Mouse (Mus musculus) heart, adult 18-20 months (tissue): ENCODE results near the gene Stk17b. TPM values are rescaled to one million over a fixed set of nuclear protein-coding genes. Genes with fewer than 3 reads are reported as not detected.
"Not testable (repeated sequence)": the region's sequence is repeated elsewhere in the genome, so short reads cannot be mapped to it uniquely, and the experiment has no call there.

ENCODE experiments used
- DNase-seq, 2 experiments: peaks; one replicate each; pipeline ENCODE4 v3.0.0; 2021 to 2022; ENCODE audit warnings: mixed read lengths in 1 of 2
- total RNA-seq, 2 experiments: library from RNA; stranded (reverse); gene quantifications; 2 replicates each; pipeline ENCODE4 v1.2.3; 2021

Stk17b gene
- total RNA-seq, 2 experiments from 2014 or later = 12.5 to 17.3 TPM

DNA sequence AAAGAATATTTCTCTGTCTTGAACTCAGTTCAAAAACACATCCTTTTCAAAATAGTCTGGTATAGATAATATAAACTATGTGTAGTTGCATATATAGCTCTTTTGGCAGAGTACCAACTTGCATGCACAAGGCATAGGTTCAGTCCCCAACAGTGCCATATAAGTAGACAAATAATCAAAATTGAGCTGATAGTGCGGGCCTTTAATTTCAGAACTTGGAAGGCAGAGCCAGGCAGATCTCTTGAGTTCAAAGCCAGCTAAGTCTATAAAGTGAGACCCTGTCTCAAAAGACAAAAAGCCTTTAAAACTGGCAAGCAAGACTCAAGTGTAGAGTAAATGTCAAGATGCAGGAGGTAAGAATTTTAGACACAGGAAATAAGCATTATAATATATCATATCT lies 2.1 kb downstream of the Stk17b start:
- DNase-seq = no peak

DNA sequence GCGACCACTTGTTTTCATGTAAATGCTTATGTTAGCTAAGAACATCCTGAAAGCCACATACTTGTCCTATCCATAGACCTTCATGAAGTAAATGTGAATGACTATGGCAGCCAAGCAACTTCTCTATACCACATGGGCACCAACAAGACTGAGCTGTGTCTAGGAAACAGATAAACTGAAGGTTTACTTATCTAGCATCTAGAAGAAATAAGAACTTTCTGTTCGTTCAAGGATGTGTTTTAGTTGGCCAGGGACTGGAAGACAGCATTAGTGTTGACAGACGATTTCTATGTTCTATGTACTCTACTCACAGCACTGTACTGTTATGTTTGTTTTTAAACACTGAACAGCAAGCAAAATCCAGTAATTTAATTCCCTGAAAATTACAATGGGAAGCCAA lies 2.9 kb downstream of the Stk17b start:
- no peak for DNase-seq

DNA sequence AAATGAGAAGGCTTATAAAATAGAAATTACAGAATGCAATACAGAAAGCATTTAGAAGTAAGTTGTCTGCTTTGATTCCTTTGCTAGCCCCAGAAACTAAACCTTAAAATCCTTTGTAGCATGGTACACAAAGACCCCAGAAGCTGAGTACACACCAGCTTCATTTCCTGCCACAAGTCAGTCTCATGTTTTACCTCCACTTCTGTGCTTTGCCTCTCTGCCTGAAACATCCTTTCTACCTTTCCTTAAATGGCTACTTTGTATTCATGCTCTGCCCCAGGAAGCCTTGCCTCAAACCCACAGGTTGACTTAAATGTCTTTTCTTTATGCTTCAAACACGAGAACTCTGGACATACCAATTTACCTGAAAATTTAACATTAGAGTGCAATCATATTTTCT lies 3.7 kb downstream of the Stk17b start:
- DNase-seq = no peak

DNA sequence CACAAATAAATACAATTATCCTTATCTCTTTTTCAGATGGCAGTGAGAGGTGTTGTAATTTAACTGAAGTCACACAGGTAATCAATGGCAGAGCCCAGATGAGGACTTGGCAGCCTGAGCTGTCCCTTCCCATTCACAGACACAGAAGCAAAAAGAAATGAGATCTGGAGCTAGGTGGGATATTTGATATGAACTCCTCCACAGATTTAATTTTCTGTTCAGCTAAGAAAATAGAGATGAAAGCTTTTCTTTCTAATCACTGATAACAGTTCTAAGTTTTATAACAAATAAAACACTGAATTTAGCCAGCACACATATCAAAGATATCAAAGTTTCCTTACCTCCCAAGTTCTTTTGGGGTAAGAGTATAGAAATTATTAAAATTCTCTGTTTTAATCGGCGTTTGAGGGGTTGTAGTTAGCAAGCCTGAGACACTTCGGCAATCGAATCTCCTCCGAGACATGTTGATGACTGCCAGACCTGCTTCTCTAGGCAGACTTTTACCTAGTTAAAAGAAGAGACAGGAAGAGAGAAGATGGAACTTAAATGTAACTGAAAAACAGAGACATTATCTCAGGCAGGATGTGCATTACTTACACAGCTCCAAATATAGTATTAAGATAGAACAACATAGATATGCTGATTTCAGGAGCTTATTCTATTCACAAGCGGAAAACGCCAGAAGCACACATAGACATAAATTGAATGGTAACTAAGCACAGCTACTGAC lies 8.7 kb downstream of the Stk17b start:
- DNase-seq = no peak

DNA sequence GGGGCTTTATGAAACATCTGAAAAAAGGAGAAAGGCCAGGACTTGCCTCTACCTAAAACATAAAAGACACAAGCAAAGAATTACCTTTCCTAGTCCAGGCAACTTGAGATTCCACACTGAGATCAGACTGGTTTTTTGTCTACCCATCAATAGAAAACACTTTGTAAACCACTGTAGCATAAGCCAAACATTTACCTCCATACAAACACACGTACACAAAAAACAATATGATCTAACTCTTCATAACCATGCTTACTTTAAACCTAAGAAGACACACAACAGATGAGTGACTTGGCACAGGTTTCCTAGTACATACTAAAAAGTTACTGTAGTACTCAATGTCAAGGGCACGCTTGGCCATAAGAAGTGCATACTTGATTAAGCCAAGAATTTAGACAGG lies 9.5 kb downstream of the Stk17b start:
- DNase-seq = no peak

DNA sequence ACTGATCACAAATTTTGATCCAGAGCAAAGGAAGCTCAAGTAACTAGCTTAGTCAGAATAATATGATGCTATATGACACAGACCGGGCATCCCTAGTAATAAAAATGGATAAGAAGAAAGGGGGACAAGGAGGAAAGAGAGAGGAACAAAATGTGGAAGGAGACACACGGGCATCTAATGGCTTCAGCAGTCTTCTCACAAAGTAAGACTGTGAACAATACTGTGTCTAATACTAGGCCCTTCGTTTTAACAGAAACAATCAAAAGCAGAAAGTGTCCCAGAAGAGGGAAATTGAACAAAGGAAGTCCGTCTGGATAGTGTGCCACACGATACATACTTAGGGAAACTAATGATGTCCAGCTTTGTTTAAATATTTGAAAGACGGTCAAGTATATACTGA lies 10.0 kb downstream of the Stk17b start:
- DNase-seq = no peak

DNA sequence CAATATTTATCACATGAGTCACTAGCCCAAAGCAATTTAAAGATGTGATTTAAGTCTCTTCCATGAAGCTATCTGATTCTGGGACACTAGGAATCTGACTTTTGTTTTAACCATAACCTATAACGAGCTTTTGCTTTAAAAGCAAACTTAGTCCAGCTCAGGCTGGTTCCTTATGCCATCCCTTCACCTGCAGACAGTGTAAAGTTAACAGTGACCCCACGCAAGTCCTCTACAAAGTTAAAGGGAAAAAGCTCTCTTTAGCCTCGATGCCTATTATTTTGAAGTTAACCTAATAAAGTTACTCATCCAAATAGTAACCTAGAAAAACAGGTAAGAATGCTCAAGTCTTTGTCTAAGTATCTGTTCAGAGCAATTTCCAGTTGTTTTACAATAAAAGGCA lies 10.5 kb downstream of the Stk17b start:
- DNase-seq = no peak

DNA sequence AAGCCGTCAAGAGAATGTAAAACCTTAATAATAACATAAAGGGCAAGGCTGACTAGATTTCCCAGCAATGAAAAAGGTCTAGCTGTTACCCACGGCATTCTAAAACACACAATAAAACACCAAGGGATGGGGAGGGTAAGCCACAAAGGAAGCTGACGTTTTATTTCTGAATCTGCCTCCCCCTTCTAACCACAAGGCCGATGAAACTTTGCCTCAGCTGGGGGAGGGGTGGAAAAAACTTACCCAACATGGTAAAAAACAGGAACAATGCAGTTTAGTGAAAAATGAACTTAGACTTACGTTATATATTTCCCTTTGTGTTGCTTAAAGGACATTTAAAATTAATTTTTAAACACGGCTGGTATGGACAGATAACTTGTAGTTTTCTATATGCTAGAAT lies 11.0 kb downstream of the Stk17b start:
- DNase-seq = peak; percentile 54 to 78

DNA sequence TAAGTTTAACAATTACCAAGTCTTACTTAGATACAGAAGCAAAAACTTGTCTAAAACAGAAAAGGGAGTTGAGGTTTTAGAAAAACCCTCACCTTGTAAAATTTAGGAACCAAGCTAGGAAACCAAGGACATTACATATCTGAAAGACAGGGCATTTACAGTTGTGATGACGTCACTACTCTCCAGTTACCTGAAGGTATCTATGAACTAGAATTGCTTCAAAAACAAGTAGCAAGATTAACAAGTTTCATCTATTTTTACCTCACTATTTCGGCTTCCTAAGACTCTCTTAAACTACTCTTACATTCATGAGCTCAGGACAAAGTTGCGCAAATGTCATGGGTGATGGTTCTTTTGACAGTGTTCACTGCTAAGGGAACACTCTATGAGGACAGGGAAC lies 12.1 kb downstream of the Stk17b start:
- no peak for DNase-seq

DNA sequence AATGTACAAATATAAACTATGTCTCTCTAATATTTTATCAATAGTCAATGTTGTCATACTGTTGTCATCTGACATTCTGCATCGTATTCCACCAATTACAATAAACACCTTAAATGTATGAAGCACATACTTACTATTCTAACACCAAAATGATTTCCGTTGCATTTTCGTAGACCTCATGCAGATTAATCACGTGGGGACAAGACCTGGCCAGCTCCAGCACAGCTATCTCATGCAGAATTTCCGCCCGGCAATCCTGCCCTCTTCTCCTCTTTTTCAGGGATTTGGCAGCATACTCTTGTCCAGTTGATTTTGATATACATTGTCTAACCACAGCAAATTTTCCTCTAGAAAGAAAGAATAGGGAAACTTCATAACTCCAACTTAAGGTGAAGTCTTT lies 13.5 kb downstream of the Stk17b start:
- DNase-seq = no peak

DNA sequence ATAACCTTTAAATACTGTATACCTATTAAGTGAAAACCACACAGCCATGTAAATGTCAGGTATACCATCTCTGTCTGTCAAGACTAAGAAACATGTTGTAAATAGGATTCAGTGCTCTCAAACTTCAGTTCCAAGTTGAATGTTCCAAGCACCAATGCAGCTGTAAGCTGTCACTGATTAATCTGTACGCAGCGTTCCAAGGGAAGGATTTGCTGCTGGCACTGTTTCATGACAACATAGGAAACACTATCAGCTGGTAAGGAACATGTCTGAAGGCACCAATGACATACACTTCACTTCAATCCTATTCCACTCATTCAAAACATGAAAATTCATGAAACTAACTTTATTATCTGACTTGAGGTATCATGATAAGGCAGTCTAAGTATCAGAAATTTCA lies 18.9 kb downstream of the Stk17b start:
- DNase-seq = peak in 1 of 2 experiments; percentile 38

DNA sequence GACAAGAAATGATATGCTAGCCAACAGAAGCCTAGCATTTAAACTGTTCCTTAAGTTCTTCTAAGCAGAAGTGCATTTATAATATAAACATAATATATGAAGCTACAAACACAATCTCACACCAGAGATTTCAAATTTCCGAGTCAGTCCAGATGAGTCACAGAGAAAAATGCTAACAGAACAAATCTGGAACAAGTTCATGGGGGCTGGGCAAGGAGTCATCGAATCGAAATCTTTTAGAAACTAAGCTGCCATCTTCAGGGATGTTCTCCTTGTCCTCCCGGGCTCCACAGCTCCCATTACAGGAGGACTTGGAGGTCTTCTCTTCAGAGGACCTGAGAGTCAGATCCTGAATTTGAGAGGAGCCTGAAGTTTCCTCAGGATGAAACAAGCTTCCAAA lies 27.7 kb downstream of the Stk17b start:
- no peak for DNase-seq

DNA sequence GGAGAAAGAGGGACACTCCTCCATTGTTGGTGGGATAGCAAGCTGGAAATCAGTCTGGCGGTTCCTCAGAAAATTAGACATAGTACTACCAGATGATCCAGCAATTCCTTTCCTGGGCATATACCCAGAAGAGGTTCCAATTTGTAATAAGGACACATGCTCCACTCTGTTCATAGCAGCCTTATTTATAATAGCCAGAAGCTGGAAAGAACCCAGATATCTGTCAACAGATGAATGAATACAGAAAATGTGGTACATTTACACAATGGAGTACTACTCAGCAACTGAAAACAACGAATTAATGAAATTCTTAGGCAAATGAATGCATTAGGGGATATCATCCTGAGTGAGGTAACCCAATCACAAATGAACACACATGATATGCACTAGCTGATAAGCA lies 31.5 kb downstream of the Stk17b start:
- not testable (repeated sequence) for DNase-seq

DNA sequence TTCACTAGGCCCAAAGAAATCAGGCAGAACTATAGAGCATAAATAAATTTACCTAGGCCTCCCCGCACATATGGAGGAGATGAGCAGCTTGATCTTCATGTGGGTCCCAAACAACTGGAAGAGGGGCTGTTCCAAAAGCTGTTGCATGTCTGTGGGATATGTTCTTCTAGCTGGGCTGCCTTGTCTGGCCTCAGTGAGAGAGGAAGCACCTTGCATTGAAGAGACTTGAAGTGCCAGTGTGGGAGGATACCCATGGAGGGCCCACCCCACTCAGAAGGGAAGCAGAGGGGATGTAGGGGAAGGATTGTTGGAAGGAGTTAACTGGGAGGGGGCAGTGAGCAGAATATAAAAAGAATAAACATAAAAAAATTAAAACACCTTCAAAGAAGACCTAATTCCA lies 33.9 kb downstream of the Stk17b start:
- no peak for DNase-seq

DNA sequence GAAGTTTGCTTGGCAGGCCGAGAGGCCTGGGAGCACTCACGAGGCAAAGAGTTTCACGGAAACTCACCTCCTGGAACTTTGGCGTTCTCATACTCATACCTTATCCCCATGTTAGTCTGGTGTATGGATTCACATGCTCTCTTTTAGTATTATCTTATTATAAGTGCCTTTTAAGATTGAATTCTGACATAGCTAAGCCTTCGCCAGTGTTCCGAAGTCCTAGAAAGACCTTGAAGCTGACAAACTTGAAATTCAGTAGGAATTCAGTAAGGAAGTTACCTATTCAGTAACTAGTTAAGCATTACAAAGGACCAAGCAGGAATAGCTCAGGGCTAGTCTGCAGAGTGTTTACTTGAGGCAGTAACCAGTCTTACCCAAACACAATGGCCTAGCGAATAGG lies 34.3 kb downstream of the Stk17b start:
- not testable (repeated sequence) for DNase-seq

DNA sequence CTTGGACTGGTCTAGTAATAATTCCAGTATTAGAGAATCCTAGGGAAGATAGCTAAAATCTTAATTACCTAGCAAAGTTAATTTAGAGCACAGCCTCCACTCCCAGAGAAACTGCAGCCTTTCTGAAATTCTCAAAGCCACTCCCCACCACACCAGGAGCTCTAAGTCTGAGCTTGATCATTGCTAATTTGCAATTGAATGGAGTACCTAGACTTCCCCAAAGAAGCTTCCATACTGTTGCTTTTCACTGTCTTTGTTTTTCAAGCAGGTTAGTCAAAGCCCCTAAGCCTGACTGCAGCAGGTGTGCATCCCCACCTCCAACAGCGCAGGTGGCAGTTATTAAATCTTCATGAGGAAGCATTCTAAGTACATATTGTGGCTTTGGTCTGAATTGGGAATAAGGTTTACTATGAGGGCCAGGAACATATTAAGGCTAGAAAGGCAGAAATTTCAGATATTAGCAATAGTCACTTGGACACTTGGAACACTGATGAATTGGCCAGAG lies 35.1 kb downstream of the Stk17b start:
- not testable (repeated sequence) for DNase-seq

DNA sequence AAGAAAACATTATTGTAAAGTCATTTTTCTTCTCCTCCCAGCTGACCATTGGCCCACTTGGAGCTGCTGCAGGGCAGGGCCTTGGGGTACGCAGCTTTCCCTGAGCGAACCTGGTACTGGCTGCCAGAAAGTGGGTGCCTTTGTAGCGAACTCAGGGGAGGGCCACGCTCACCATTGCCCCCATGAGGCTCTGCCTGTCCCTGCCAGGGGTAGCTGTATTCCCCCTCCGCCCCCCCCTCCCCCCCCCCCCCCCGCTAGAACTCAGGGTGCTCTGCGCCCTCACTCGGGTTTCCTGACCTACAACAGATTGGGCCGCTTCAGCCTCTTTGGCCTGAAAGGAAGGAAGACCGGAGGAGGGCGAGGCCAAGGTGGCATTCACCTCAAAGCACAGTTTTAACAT lies 36.5 kb downstream of the Stk17b start:
- no peak for DNase-seq

DNA sequence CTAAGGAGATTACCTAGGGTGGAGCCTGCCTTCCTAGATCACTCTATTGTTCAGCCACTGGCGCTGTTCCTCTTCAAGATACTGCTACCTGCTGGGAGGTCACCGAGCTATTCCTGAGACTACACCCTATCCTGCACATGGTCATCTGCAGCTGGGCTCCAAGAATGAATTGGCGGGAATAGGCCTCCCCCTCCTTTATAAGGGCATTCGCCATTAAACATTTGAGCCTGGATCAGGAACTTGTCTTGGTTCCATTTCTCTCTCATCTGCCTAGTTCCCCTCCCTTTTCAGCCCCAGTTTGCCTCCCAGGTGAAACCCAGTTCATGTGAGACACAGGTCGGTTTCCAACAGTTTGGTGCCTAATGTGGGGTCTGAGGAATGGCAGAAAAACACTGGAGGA lies 39.0 kb downstream of the Stk17b start:
- DNase-seq = no peak

DNA sequence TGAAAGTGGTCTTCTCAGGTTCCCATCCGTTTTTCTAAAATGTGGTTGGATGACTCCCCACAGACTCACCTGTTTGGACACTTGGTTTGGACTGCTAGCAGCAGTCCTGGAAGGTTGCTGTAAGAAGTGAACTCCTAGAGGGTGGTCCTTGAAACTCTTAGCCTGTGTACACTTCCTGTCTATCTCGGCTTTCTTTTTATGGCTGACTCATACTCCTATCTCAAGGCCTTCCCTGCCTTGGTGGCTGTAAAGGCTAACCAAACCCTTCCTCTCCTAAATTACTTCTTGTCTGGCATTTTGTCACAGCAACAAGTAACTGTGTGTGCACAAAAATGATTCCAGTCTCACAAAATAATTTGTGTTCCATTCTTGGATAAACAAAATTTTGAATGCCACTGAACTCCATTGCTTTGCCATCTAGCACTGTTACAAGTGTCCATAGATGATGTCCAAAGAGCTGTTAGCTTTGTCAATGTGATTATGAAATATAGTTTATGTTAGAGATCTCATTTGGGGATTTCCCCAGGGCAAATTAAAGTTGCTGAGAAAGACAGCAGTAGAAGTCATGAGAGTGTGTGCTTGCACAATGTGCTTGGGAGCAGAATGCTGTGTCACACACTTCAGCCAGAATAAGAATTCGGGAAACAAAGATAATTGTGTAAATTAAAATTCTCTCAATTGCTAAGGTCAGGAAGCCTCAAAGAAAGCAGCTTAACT lies 43.1 kb downstream of the Stk17b start:
- DNase-seq = no peak

DNA sequence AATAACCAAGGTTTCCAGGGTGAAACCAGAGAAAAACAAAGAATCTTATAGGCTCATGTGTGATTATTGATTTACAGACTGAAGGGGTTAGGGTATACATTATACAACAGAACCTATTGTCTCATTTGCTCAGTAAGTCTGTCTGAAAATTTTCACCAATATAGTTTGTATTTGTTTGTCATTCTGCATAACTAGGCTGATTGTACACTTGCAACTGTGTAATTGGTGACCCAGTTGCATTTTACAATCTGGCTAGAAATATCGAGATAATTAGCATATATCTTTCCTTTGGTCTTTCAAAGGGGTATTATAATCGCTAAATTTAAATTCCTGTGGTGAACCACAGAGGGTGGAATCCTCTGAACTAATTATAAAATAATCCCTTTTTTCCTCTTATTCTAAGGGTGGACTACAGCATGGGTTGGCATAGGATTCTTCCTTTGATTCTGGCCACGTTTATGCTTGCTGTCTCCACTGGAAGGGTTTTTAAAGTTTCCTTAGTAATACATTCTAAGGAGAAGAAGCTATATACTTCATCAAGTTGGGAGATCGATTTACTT lies 44.2 kb downstream of the Stk17b start:
- DNase-seq = no peak

DNA sequence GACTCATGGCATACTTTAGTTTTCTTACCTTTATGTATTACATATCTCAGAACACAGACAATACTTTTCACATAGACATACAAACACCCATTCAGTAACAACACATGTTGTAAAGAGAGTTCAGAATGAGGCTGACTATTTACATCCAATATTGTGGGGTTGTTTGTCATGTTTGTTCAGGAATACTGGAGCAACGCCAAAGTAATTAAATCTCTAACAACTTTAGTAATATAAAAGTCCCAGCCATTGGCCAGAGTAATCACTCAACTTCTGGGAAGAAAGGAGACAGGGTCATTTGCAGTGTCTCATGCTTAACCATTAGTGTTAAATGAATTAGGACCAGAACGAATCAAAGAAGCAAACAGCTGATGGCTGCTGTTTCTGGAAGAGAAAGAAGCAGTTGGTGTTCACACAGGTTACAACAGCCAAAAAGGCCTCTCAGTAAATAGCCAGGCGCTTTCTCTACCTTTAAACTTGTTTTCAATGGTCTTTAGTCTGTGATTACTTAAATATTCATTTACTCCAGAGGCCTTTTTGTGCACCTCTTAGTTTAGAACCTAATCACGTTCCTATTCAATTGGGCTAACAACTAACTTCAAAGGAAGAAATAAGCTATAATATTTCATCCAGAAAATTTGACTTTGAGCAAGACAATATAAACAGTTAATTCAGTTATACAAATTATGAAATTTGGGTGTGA lies 44.8 kb downstream of the Stk17b start:
- DNase-seq = not testable (repeated sequence)

DNA sequence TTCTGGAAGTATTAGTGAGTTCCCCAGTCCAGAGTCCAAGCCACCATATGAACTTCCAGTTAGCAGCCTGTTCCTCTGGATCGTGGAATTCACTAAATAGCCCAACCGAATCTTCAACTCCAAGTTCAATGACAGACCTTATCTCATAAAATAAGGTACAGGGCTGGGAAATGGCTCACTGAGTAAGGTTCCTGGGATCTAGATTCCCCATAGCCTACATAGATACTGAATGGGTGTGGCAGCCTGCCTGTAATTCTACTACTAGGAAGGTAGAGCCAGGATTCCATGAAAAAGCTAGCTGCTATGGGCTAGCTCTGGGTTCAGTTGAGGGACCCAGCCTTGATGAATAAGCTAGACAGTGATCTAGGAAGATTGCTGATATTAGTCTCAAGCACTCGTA lies 48.4 kb downstream of the Stk17b start:
- no peak for DNase-seq
